Mouse (Mus musculus) heart, postnatal 0 days (tissue): Measurements from ENCODE around the gene Plcb4. TPM values are rescaled to one million over a fixed set of nuclear protein-coding genes. Genes with fewer than 3 reads are reported as not detected.

ENCODE experiments used
- ATAC-seq: fragments of 200-750 bp; cut with Nextera tagmentation; 2 replicates; pipeline ENCODE4 v1.8.0; 2017; ENCODE audit warnings: low read depth, moderate number of reproducible peaks, moderate library complexity; ENCODE audit not compliant: insufficient read depth
- DNase-seq: peaks from one replicate; pipeline ENCODE4 v3.0.0-alpha.2; 2016; ENCODE audit warnings: low spot score
- H3K27ac ChIP-seq: fragments of 300-500 bp; sonication (generic); 2 replicates; pipeline ENCODE4 v1.5.1; 2014; ENCODE audit warnings: low read depth, mild to moderate bottlenecking
- H3K27me3 ChIP-seq: fragments of 300-500 bp; sonication (generic); 2 replicates; pipeline ENCODE4 v1.6.1; 2014; ENCODE audit warnings: low read length, mixed read lengths; ENCODE audit not compliant: control insufficient read depth, insufficient read depth
- H3K36me3 ChIP-seq: fragments of 300-500 bp; sonication (generic); replicated peaks from 2 replicates; pipeline ENCODE4 v1.6.1; 2014; ENCODE audit warnings: low read length, mixed read lengths; ENCODE audit not compliant: control insufficient read depth, insufficient read depth
- H3K4me1 ChIP-seq: fragments of 300-500 bp; sonication (generic); 2 replicates; pipeline ENCODE4 v1.6.1; 2014; ENCODE audit warnings: antibody characterized with exemption; ENCODE audit not compliant: control insufficient read depth, insufficient read depth
- H3K4me2 ChIP-seq: fragments of 300-500 bp; sonication (generic); 2 replicates; pipeline ENCODE4 v1.6.1; 2014; ENCODE audit warnings: low read depth, mild to moderate bottlenecking, low read length, moderate library complexity
- H3K4me3 ChIP-seq: fragments of 300-500 bp; sonication (generic); 2 replicates; pipeline ENCODE4 v1.5.1; 2014; ENCODE audit warnings: low read depth, low read length
- H3K9ac ChIP-seq: fragments of 300-500 bp; sonication (generic); replicated peaks from 2 replicates; pipeline ENCODE4 v1.6.1; 2014; ENCODE audit warnings: low read depth, low read length, mixed read lengths
- H3K9me3 ChIP-seq: fragments of 300-500 bp; sonication (generic); replicated peaks from 2 replicates; pipeline ENCODE4 v1.6.1; 2016; ENCODE audit warnings: low read length; ENCODE audit not compliant: control insufficient read depth
- CTCF ChIP-seq: IDR thresholded peaks from 2 replicates; pipeline ENCODE4 v1.5.1; 2016; ENCODE audit warnings: antibody characterized with exemption, control low read depth, low read depth
- EP300 ChIP-seq: IDR thresholded peaks from 2 replicates; pipeline ENCODE4 v1.6.1; 2016; ENCODE audit warnings: antibody characterized with exemption, low read depth
- WGBS: fragments of 180-500 bp; shearing (Covaris S2); extraction: QIAGEN DNeasy Blood & Tissue Kit; methylation state at CpG from one replicate; pipeline ENCODE4 v1.1.7; 2014; 5-methylcytosine and 5-hydroxymethylcytosine counted together
- polyA plus RNA-seq: library from polyadenylated mRNA; unstranded; fragments of >200 nt; fragmentation: Nextera tagmentation; extraction: Ambion mirVana; gene quantifications from 2 replicates; pipeline ENCODE4 v1.2.1, GENCODE M21; 2015
- total RNA-seq: library from RNA; depleted of rRNA; stranded (reverse); fragments of >200 nt; gene quantifications from 2 replicates; pipeline ENCODE4 v1.2.3, GENCODE M21; 2014; ENCODE audit warnings: low replicate concordance

The Plcb4 gene
- total and polyA plus RNA-seq, 2 experiments from 2014 or later = 34.7 to 57.0 TPM

GRCm38 (mm10) chr2:135647985-135648384 is 10.8 kb upstream of the Plcb4 start:
- H3K9me3 ChIP-seq = peaks cover 4% of the 10 kb centered on the region; the same call in 1 of the 2 replicates
- H3K36me3 ChIP-seq = no peaks in the 10 kb centered on the region
- no peaks in the 10 kb centered on the region for H3K27me3 ChIP-seq
- H3K27ac ChIP-seq = no peak overlapping the region
- no peak overlapping the region for H3K4me3 ChIP-seq
- H3K4me2 ChIP-seq = no peak overlapping the region
- ATAC-seq = no peak
- no peak for TF ChIP-seq CTCF
- TF ChIP-seq EP300 = no peak
- WGBS = 53% methylated on average over 4 of the region's 4 CpGs
- no peak for DNase-seq
- H3K4me1 ChIP-seq = no peaks in the 10 kb centered on the region
- no peak overlapping the region for H3K9ac ChIP-seq

GRCm38 (mm10) chr2:135650885-135651284 is 7.9 kb upstream of the Plcb4 start:
- ATAC-seq (no peak), DNase-seq (no peak)
- WGBS = 73% methylated on average over 3 of the region's 3 CpGs
- Histone ChIP-seq H3K9me3 (no peaks in the 10 kb centered on the region), H3K27ac (no peak overlapping the region), H3K36me3 (no peaks in the 10 kb centered on the region), H3K4me1 (no peaks in the 10 kb centered on the region), H3K4me3 (no peak overlapping the region), H3K4me2 (no peak overlapping the region), H3K9ac (no peak overlapping the region), H3K27me3 (no peaks in the 10 kb centered on the region)
- no peak for TF ChIP-seq EP300
- no peak for TF ChIP-seq CTCF

- no peak overlapping the region for H3K27ac ChIP-seq
- DNase-seq (no peak), ATAC-seq (no peak)
- H3K9ac ChIP-seq = no peak overlapping the region
- 89% methylated on average over 6 of the region's 6 CpGs for WGBS
- H3K4me1 ChIP-seq = no peaks in the 10 kb centered on the region
- no peaks in the 10 kb centered on the region for H3K36me3 ChIP-seq
- TF ChIP-seq EP300 = no peak
- no peak for TF ChIP-seq CTCF
- H3K9me3 ChIP-seq = no peaks in the 10 kb centered on the region
- no peaks in the 10 kb centered on the region for H3K27me3 ChIP-seq
- no peak overlapping the region for H3K4me3 ChIP-seq
- H3K4me2 ChIP-seq = no peak overlapping the region
Observed at GRCm38 (mm10) chr2:135652040-135652439, 6.8 kb upstream of the Plcb4 start.

DNA sequence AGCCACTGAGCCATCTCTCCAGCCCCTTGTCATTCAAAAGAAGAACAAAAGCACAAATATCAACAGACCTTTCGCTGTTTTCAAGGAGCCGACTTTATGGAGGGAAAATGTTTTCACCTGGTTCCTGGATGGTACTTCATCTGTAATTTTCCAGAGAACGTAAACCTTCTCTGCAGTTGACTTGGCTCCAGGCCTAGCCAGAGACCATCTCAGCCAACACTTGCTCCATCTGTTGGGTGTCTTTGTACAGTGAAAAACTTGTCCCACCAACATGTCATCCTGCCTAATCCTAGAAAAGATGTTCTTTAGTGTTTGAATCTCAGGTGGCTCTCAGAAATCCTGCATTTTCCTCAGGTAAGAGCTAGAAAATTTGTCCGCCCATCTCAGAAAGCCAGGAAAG is 6.4 kb upstream of the Plcb4 start:
- Histone ChIP-seq H3K9ac (no peak overlapping the region), H3K36me3 (no peaks in the 10 kb centered on the region), H3K4me1 (no peaks in the 10 kb centered on the region), H3K9me3 (no peaks in the 10 kb centered on the region), H3K27ac (no peak overlapping the region), H3K4me2 (no peak overlapping the region), H3K4me3 (no peak overlapping the region), H3K27me3 (no peaks in the 10 kb centered on the region)
- WGBS = 82% methylated on average over 4 of the region's 4 CpGs
- ATAC-seq (no peak), DNase-seq (no peak)
- TF ChIP-seq EP300 = no peak
- TF ChIP-seq CTCF = no peak

DNA sequence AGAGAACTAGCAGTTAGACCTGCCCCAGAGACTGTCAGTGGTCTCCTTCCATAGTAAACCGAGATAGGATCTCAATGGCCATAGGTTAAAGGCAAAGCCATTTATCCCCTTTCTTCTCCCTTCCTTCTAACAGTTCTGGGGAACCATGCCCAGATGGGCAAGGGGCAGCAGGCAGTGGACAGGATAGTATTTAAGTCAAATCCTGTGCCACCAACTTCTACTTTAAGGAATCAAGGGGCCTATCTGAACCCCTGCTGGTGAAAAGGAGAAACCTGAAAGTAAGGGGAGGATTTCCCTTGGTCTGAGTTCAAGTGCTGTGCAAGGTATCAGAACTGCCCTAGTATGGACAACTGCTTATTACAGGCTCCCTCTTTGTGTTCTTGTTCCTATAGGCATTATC is 2.9 kb upstream of the Plcb4 start:
- Histone ChIP-seq H3K36me3 (no peaks in the 10 kb centered on the region), H3K4me1 (0 out of 2 replicates have a peak, but pooled peaks cover 1% of the 10 kb centered on the region), H3K9ac (no peak overlapping the region), H3K4me2 (no peak overlapping the region), H3K27ac (no peak overlapping the region), H3K9me3 (no peaks in the 10 kb centered on the region), H3K4me3 (no peak overlapping the region), H3K27me3 (no peaks in the 10 kb centered on the region)
- DNase-seq (no peak), ATAC-seq (no peak)
- 94% methylated on average over 1 of the region's 1 CpGs for WGBS
- TF ChIP-seq CTCF = no peak
- TF ChIP-seq EP300 = no peak

- H3K36me3 ChIP-seq = no peaks in the 10 kb centered on the region
- ATAC-seq = no peak
- H3K27me3 ChIP-seq = no peaks in the 10 kb centered on the region
- no peak overlapping the region for H3K9ac ChIP-seq
- no peak overlapping the region for H3K27ac ChIP-seq
- TF ChIP-seq EP300 (no peak), CTCF (no peak)
- H3K4me2 ChIP-seq = no peak overlapping the region
- H3K4me1 ChIP-seq = 0 out of 2 replicates have a peak, but pooled peaks cover 4% of the 10 kb centered on the region
- H3K4me3 ChIP-seq = no peak overlapping the region
- DNase-seq = no peak
- 62% methylated on average over 6 of the region's 6 CpGs for WGBS
- H3K9me3 ChIP-seq = no peaks in the 10 kb centered on the region
Observed at GRCm38 (mm10) chr2:135656586-135656985, 2.2 kb upstream of the Plcb4 start.
